Mouse (Mus musculus): ENCODE measurements around the gene Hspb8.
"Not testable (repeated sequence)": the region's sequence is repeated elsewhere in the genome, so short reads cannot be mapped to it uniquely, and the experiment has no call there.

Hspb8 gene

DNA sequence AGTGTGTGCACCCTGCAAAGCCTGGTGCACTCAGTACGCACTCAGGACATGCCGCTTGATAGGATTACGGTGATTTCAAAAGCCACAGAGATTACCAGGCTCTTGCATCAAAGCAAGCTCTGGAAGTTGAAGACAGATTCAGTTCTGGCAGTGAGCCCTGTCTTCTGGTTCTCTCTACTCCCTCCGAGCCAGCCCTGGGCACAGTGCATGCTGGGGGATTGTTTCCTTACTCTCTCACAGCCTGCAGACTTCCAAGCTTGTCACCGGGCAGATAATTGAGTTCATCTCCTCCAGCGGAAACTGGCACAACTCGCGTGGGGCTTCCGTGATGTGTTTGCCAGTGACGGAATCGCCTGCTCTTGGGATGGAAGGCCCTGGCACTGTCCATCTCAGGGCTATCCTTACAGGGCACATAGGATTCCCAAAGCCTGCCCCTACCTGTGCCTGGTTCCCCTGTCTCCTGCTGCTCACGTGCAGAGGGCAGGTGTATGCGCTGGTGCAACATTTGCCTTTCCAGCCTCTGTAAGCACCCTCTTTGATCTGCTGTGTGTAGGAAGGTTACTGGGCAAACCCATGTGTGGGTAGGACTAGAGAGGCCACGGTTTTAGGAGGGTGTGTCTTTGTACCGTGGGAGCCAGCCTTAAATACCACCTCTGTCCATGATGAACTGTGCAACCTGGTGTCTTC lies 32.7 kb downstream of the Hspb8 start:
- peak; percentile 58 for DNase-seq (ENCODE audit: low spot score)

DNA sequence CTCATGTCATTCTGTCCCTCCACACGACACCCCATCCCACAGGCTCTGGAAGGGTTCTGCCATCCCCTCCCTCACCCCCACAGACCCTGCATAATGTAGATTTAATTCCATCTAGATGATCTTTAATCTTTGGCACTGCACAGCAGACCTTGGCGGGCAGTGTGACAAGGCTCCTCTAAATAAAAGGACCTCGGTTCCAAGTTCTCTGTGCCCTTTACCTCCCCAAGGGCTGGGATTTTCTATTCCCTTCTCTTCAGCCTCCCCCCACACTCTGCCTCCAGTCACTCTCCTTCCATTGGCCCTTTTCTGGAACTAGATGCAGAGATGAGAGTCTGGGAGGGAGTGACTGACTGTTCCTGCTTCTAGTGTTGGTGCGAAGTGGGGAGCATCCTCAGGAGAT lies 33.3 kb downstream of the Hspb8 start:
- DNase-seq (ENCODE audit: low spot score), result no peak

DNA sequence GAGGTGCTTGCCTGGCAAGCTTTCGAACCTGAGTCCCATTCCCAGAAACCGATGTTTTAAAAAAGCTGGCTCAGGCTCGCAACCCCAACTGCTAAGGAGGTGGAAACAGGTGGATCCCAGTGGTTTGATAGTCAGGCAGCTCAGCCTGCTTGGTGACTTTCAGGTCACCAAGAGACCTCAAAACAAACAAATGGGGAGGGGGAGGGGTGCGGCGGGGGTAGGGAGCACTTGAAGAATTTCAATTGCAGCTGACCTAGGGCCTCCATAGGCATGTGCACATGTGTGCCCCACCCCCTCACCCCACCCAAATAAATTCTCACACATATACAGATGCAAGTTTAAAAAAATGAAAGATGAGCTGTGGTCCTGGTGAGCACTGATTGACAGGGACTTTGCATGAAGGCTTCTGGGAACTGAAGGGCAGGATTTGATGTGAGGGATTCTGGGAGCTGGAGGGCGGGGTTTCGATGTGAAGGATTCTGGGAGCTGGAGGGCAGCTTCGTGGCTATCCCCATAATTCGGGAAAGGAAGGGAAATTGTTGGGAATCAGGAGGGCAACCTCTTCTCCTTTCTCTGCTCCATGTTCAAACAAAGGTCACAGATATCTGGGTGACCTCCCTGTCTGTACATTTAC lies 35.2 kb downstream of the Hspb8 start:
- DNase-seq (ENCODE audit: low spot score), result no peak

DNA sequence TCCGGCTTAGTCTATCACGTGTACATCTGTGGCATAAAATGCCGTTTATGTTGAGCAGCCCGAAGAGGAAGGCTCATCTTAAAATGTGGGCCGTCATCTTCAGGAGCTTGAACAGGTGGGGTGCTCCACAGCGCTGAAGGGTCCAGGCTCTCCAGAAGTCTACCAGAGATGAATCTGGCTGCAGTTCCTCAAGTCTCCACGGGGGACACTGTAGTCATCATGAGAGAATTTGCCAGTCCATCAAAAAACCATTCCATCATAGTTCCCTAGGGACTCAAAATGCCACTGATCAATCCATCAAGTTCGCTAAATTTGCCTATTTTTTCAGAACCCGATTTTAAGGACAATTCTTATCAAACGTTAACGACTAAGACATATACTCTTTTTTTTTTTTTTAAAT lies 36.6 kb downstream of the Hspb8 start:
- DNase-seq (ENCODE audit: low spot score), result peak; percentile 77

DNA sequence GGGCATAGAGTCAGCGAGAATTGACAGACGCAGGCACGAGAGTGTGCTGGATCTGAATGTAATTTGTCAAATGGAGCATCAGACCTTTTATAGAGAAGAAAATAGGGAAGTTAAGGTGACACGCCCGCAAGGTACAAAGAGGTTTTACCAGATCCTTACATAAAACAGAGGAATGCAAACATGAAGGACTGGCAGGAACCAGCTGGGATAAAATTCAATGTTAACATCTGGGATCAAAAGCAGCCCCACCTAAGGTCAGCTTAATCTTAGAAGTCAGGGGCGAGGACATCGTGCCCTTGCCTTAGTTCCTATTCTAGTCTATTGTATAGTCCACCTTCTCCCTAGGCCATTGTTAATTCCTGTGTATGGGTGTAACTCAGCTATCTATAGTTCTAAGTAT lies 40.0 kb downstream of the Hspb8 start:
- not testable (repeated sequence) for DNase-seq (ENCODE audit: low spot score)

DNA sequence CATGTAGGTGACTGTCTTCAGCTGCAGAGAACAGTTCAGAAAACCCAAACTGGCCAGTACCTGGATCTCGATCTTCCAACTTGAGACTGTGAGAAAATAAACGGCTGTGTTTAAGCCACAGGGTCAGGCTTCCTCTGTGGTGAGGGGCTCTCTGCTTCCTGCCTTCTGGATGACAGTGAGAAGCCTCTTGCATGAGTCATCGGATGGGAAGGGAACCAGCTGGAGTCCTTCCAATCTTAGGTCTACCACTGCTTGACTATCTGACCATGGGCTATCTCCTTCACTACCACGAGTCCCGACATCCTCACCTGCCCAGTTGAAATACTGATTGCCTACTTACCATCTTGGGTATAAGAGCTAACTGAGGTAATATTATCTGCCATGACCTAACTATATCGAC lies 40.9 kb downstream of the Hspb8 start:
- no peak for DNase-seq (ENCODE audit: low spot score)

DNA sequence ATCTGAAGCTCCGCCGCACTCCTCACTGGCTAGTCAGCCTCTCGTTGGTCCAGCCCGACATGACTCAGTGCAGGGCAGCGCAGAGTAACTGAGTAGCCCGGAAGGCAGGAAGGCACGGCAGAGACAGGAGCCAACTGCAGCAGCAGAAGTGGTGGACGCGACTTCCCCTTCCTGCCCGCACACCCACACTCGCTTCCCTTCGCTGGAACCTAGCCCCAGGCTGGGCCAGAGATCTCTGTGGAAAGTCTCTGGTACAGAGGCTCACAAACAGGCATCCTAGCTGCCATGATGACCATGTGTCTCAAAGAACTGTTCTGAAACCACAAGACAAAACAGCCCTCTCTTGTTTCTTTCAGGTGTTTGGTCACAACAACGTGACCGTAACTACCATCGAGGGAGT lies 41.4 kb downstream of the Hspb8 start:
- no peak for DNase-seq (ENCODE audit: low spot score)

DNA sequence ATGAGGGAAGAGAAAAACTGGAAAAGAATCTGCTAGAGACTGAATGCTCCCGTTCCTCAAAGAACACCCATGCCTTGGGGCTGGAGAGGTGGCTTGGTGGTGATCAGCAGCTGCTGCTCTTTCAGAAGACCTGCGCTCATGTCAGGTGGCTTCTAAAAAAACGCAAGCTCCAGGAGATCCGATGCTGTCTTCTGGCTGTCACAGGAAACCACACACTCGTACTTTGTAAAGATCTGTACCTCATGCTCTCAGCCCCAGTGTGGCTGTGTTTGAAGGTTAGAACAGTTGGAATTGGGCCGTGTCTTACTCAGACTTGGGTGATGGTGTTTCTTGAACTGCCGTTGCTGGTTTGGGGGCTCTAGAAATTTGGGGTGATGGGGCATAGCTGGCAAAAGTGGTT lies 42.3 kb downstream of the Hspb8 start:
- DNase-seq (ENCODE audit: low spot score), result no peak

DNA sequence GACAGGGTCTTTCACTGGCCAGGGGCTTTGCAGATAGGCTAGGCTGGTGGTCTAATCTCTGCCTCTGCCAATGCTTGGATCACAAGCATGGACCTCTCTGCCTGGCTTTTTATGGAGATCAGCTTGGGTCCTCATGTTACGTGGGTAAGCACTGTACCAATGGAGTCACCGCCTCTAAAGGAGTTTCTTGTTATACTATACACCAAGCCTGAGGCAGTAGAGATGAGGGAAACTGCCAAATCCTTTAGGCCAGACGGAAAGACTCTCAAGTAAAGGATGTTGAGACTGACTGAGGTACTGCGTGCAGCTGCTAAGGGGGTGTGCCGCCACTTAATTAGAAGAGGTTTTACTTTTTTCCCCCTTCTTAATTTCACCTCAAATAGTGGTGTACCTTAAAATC lies 43.8 kb downstream of the Hspb8 start:
- no peak for DNase-seq (ENCODE audit: low spot score)

DNA sequence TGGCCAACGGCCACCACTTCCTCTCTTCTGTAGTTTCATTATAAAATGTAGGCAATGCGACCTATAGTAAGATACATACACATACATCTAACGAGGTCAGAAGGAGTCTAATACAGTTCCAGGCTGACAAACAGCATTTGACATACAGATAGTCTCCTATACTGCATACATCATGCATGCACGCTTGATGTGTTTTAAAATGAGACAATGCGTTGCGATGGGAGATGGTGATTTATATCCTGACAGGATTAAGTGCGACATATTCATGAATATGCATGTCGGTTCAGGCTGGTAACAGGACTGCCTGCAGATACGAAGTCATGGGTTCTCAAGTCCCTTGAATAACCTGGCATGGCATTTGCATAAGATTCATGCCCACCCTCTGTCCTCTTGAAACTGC lies 54.7 kb downstream of the Hspb8 start:
- no peak for DNase-seq (ENCODE audit: low spot score)

DNA sequence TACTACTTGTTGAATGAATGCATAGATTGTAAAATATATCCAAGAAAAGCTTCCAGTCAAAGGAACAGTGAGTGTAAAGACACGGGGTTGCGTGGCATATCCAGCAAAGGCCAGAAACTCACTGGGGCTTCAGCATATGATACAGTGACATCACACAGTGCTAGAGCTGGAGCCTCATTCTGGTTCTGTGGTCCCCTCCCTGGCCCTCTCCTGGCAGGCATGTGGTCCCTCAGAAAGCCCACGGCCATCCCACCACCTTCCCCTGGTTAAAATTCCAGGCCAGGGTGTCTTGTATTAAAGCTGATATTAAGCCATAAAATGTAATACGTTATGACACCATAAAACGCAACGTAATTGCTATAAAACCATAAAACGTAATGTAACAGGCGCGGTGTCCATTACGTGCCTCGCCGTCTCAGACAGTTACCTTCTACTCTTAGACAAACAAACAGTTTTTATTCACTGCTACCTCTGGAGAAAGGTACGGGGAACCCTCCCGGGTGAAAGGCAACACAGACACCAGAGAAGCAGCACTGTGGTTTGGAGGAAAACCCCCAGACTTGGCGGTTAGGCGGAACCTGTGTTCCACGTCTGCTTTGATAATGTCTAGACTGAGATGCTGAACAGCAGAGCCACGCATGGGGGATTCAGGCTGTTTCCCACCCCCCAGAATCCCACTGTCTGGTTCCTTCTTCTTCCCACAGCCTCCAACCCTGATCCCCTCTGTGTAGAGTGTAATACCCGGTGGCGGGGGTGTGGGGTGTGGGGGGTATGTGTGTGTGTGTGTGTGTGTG lies 55.6 kb downstream of the Hspb8 start:
- no peak for DNase-seq (ENCODE audit: low spot score)

DNA sequence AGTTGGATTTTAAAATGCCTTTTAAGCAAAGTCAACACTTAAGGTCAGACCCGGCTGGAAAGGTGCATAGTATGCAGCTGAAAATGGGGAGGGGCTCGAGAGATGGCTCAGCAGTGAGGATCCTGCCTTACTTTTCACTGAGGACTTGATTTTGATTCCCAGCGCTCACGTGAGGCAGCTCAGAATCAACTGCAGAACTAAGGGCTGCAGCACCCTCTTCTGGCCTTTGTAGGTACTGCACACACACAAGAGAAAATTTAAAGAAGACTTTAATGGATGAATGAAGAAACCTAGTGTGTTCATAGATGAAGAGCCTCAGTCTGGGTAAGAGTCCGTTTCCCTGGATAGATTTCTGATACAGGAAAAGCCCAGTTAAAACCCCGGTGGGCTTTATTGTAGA lies 61.3 kb downstream of the Hspb8 start:
- no peak for DNase-seq (ENCODE audit: low spot score)

DNA sequence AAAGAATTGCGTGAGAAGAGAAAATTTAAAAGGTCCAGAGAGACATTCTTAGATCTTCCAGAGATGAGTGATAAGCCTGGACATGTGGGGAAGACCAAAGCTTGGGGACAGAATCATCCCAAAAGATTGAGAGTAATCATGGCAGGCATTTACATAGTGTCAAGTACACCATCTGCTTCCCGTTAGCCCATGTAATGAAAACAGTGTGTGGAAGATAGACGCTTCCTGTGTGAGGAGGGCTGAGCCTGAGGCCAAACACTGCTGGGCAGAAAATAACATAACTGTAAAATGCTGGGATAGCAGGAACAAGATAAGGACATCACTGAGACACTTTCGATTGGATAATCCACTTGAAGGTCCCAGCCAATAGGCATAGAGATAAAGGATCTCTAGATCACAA lies 61.9 kb downstream of the Hspb8 start:
- no peak for DNase-seq (ENCODE audit: low spot score)

All from testis, postnatal 10 days (tissue).